Mouse (Mus musculus) cerebellum, postnatal 36 days (tissue): ENCODE results near the gene Vat1l.

ENCODE experiments used
- DNase-seq, 2 experiments: peaks; one replicate each; pipeline ENCODE4 v3.0.0; 2021 to 2022; ENCODE audit warnings: mixed read lengths in 2 of 2

Gene Vat1l

GRCm38 (mm10) chr8:114399273-114399672 lies 193.9 kb downstream of the Vat1l start:
- DNase-seq: no peak

- DNase-seq: no peak
Observed at GRCm38 (mm10) chr8:114401679-114402078, 196.3 kb downstream of the Vat1l start.

DNA sequence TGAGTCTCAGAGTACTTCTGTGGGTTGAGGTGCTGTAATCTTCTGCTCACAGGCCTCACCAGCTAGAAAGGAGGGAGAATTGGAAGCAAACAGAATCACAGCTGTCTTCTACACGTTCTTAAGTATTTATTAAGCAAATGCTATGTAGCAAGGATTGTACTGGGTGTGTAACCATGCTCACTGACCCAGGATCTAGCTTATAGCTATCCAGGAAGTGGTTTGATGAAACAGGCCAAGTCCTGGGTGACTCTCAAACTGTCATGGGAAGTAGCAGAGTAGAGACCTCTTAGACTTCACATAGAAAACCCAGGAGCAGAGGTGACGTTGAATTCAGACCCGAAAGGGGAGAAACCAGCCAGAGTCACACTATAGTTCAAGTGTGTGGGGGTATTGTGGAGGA lies 206.0 kb downstream of the Vat1l start:
- no peak for DNase-seq

DNA sequence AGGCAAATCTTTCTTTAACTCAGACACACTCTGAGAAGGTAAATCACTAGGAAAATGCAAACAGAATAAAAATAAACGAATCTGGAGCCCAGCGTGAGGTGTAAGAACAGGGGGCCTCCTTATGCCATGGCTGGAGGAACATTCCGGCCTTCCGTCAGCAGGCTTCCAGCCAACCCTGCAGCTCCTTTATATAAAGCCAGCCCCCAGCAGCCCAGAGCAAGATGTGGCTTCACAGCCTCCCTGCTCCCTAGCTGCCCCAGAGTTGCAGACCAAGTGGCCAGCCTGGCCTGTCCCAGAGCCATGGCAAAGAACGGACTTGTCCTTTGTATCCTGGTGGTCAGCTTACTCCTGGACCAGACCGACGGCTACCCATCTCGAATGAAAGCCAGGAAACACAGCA lies 212.4 kb downstream of the Vat1l start, which contains the start of gene Clec3a:
Gene Clec3a, plus strand, starts transcription at position 301 of the 400 bp plus-strand sequence.
- no peak for DNase-seq

DNA sequence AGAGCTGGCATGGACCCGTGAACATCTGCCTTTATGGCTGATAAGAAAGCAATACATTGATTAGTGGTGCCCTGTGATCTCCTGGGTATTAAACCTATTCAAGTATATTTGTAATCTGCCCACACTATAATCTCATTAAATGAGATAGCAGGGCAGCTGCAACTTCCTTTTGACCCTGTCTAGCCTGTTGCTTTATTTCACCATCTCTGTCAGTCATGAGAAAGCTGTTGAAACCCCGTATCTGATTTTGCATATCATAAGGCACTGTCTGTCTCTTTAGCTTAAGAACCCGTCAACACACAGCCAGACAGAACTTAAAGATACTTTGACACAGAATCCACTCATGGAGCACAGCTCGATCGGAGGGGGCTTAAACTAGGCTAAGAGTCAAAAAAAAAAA lies 213.1 kb downstream of the Vat1l start:
- no peak for DNase-seq

- no peak for DNase-seq
Observed at GRCm38 (mm10) chr8:114418904-114419303, 213.5 kb downstream of the Vat1l start.

DNA sequence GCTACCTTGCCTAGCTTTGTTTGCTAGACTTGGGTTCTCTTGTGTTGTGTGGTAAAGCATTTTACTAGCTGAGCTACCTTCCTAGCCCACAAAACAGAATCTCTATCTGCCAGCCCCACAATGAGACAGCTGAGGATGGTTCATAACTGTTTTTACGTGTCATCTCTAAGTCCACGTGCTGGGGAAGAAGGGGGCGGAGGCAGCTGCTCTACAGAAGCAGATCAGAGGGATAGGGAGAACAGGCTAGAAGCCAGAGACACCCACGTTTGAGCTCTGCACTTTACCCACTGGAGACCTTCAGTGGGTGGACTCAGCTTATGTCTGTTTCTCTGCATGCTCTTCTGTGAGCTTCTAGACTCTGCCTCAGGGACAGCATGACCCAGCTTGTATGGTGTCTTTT lies 216.1 kb downstream of the Vat1l start:
- DNase-seq: no peak
